Mouse (Mus musculus): ENCODE results near the gene Mpnd.

The Mpnd gene

DNA sequence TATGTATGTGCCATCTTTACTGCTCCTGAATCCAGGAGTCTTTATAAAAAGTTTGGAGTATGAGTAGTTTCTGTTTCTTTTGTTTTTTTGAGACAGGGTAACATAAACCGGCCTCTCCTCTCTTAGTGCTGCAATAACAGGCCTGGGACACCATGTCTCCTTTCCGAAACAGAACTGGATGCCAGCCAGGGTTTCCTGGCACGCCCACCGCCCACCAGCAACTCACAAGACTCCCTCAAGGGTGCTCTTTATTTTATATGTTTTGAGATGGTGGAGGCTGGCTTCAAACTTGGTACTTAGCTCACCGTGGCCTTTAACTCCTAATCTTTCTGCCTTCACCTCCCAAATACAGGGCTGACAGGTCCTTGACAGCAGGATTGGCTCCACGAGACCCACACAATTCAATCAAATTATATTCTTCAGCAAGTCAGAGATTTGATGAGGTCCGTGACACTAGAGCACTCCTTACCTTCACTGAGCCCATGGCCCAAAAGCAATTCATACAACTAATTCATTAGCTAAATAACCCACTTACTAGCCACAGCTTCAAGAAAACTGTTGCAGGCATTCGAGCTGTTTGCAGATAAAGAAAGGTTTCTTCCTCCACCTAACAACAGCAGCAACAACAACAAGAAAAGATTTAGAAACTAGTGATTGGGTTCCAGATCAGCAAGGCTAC, 33.2 kb downstream of the Mpnd start:
- WGBS = 65% methylated on average over 8 of the region's 8 CpGs

DNA sequence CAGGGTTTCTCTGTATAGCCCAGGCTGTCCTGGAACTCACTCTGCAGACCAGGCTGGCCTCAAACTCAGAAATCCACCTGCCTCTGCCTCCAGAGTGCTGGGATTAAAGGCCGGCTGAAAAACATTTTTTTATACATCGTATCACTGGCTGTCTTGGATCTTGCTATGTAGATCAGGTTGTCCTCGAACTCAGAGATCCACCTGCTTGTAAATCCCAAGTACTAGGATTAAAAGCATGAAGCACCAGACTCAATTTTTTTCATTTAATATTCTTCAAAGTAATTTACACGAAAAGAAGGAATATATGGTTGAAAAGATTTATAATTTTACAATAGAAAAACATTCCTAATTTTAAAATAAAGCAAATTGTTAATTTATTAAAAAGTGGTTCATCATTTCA, 33.8 kb downstream of the Mpnd start:
- WGBS = 75% methylated on average over 4 of the region's 4 CpGs

DNA sequence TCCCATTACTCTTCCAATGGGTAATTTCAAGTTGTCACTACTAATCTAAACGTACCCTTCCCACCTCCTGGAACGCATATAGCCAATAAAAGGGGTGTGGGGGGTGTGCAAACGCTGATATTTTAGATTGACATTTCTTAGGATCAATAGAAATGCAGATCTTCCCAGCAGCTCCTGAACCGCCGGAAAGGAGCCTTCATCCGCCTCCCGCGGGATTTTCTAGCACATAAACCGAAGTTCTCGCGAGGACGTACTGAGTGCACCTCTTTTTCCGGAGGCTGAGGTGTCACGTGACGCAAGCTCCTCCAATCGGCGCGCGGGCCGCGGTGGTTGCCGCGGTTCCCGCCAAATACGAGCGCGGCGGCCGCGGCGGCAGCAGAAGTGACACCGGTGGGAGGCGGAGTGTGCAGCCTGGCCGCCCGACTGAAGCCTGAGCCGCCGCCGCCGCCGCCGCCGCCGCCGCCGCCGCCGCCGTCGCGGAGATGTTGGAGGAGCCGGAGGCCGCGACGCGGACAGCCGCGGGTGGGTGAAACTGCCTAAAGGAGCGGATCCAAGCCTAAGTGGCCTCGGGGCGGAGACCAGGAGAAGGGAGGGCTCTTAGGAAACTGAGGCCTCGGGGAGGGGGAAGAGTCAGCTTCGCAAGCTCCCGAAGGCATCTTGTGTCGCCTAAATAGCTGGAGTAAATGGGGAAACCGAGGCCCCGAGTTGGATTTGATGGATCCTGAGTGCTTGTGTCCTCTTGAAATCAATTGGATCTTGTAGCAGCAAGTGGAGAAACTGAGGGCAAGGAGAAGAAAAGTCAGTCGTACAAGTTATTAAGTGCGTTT, 34.7 kb downstream of the Mpnd start, which contains the start of gene Chaf1a:
TSS of gene Chaf1a (plus strand) at position 410 of the 827 bp plus-strand sequence.
- whole genome bisulfite sequencing = under 1% methylated on average over 65 of the region's 68 CpGs

DNA sequence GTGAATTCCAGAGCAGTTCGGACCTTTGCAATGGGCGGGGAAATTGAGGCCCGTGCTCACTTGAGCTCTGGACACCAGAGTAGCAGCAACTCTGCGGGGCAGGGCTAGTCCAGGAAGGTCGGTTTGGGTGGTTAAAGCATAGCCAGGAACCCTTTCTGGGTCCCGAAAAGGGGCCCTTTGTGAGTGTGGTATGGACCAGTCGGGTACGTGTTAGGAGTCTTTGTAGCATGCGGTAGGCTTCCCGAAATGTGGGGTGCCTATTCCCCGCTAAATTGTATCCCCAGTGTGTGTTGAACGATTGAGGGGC, 35.3 kb downstream of the Mpnd start:
- 2% methylated on average over 12 of the region's 12 CpGs for WGBS

DNA sequence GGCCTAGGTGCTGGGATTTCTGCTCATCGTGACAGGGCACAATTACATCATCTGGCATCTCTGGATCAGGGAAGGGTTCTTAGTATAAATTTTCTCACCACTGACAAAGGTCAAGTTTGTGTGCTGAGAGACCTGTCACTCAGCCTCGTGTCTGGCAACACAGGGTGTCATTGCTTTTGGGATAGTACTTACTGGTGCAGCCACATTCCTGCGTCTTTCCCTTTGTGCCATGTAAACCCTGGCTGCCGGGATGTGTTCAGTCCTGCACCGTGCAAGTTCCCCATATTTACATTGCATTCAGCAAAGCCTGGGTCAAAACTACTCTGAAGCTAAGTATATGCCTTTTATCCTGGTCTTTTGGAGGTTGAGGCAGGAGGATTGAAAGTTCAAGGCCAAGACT, 45.9 kb downstream of the Mpnd start:
- WGBS = 93% methylated on average over 5 of the region's 5 CpGs

DNA sequence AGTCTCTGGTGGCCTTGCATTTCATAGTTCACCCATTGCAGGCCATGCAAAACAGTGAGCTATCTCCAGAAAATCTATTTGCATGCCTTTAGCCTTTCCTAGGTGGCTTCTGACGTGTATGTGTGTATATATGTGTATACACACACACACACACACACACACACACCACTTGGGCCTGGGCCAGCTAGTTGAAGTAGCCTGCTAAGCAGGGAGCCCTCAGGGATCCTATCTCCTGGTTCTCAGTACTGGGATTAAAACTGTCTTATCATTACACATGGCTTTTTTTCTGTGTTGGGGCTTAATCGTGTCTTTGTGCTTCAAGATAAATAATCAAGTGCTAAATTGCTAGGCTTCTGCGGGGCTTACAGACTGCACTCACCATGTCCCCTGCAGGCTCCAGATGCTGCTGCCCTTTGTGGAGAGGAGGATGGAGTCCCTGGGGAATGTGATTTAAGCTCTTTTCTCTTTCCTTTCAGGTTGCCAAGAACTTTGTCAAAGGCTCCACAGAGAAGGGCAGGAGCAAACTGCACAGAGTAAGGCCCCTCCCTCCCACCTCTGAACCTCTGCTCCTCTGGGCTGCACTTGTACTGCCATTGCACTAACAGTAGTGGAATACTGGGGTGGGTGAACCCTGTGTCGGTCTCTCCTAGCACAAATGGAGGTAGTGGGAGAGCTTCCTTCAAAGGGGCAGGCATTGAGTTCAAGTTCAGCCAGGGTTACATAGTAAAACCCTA, 50.6 kb downstream of the Mpnd start:
- 58% methylated on average over 4 of the region's 4 CpGs for WGBS

DNA sequence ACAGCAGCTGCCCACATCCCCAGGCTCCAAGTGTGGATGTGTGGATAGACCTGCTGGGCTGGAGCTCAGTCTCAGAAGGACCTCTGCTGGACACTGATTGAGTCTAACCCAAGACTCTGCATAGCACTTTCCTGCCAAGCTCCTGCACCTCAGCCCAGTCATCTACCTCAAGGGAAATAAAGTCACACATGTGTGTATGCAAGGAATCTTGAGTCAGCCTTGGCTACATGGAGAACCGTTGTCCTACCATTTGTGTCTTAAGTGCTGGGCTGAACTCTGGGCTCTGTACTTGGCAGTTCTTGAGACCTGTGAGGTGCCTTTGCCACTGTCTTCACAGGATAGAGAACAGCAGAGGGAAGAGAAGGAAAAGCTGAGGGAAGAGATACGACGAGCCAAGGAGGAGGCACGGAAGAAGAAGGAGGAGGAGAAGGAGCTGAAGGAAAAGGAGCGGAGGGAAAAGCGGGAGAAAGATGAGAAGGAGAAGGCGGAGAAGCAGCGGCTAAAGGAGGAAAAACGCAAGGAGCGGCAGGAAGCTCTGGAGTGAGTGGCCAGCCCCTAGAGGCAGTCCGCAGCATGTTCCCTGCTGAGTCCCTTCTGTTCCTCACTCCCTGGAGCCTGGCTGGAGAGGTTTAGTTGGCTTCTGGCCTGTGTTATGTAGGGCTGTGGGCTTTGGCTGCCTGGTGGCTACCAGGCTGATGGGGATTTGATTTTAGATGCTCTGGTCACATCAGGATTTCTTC, 52.0 kb downstream of the Mpnd start:
- 87% methylated on average over 11 of the region's 11 CpGs for WGBS

DNA sequence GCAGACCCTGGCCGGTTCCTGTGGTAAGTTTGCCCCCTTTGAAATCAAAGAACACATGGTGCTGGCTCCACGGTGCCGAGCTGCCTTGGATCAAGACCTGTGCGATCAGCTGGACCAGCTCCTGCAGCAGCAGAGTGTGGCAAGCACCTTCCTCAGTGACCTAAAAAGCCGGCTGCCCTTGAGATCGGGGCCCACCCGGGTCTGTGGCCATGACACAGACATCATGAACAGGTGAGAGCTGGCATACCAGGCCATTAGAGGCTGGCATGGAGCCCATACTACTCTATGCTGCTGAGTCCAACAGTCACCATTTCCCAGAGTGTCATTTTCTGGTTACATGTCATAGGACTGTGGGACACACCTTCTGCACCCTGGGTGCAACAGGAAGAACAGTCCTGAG, 56.6 kb downstream of the Mpnd start:
- 92% methylated on average over 7 of the region's 7 CpGs for WGBS

DNA sequence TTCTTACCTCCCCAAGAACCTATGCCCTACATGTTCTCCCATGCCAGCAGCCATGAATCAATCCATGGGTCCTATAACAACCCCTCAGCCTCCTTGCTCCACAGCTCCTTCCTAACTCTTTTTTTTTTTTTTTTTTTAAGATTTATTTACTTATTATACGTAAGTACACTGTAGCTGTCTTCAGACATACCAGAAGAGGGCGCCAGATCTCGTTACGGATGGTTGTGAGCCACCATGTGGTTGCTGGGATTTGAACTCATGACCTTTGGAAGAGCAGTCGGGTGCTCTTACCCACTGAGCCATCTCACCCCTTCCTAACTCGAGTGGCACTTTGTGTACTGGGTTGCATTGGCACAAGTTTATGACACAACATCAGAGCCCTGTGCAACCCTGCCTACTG, 60.2 kb downstream of the Mpnd start:
- 76% methylated on average over 6 of the region's 6 CpGs for WGBS

Data from cerebral cortex, adult 2 months (tissue).